Mouse (Mus musculus) forebrain, embryonic 13.5 days (tissue): Measurements from ENCODE around the gene Chst3. TPM values are rescaled to one million over a fixed set of nuclear protein-coding genes. Genes with fewer than 3 reads are reported as not detected.
"Not testable (repeated sequence)": the region's sequence is repeated elsewhere in the genome, so short reads cannot be mapped to it uniquely, and the experiment has no call there.

ENCODE experiments used
- ATAC-seq: fragments of 200-750 bp; cut with Nextera tagmentation; 2 replicates; pipeline ENCODE4 v1.8.0; 2017
- H3K27ac ChIP-seq: fragments of 300-500 bp; sonication (generic); 2 replicates; pipeline ENCODE4 v1.5.1; 2015; ENCODE audit warnings: inconsistent platforms, mild to moderate bottlenecking, moderate library complexity
- H3K27me3 ChIP-seq: fragments of 300-500 bp; sonication (generic); 2 replicates; pipeline ENCODE4 v1.6.1; 2015; ENCODE audit warnings: mild to moderate bottlenecking, inconsistent platforms
- H3K36me3 ChIP-seq: fragments of 300-500 bp; sonication (generic); 2 replicates; pipeline ENCODE4 v1.6.1; 2015; ENCODE audit warnings: mild to moderate bottlenecking, inconsistent platforms; ENCODE audit not compliant: poor library complexity, severe bottlenecking
- H3K4me1 ChIP-seq: fragments of 300-500 bp; sonication (generic); 2 replicates; pipeline ENCODE4 v1.6.1; 2015; ENCODE audit warnings: inconsistent platforms
- H3K4me2 ChIP-seq: fragments of 300-500 bp; sonication (generic); 2 replicates; pipeline ENCODE4 v1.6.1; 2015; ENCODE audit warnings: inconsistent platforms, mild to moderate bottlenecking, moderate library complexity
- H3K4me3 ChIP-seq: fragments of 300-500 bp; sonication (generic); 2 replicates; pipeline ENCODE4 v1.5.1; 2015; ENCODE audit warnings: mild to moderate bottlenecking, inconsistent platforms
- H3K9ac ChIP-seq: fragments of 300-500 bp; sonication (generic); 2 replicates; pipeline ENCODE4 v1.6.1; 2015; ENCODE audit warnings: mild to moderate bottlenecking, inconsistent platforms
- H3K9me3 ChIP-seq: fragments of 300-500 bp; sonication (generic); replicated peaks from 2 replicates; pipeline ENCODE4 v1.6.1; 2016; ENCODE audit warnings: inconsistent platforms
- WGBS: fragments of 180-500 bp; shearing (Covaris S2); methylation state at CpG from one replicate; pipeline ENCODE4 v1.1.7; 2015; 5-methylcytosine and 5-hydroxymethylcytosine counted together
- polyA plus RNA-seq: library from polyadenylated mRNA; unstranded; fragments of >200 nt; fragmentation: Nextera tagmentation; extraction: Ambion mirVana; gene quantifications from 2 replicates; pipeline ENCODE4 v1.2.1, GENCODE M21; 2015

The Chst3 gene
- polyA plus RNA-seq, 1 experiment from 2014 or later, result 2.1 TPM

DNA sequence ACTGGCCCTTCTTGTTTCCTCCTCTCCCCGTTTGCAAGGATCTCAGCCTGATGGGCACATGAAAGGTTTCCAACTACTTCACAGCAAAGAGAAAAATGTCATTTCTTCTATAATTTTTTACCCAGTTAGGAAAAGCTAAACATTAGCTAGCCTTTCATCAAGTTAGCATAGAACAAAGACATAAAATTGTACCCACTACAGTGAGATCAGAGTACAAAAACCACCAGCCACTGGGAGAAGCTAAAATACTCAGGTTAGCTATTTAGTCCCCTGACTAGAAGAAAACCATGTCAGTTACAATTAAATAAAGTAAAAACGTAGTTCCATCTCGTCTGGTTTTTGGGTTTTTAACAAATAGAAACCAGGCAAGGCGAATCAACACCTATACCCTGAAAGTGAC, 8.6 kb upstream of the Chst3 start:
- WGBS, result 78% methylated on average over 4 of the region's 4 CpGs
- no peaks in the 10 kb centered on the region for H3K36me3 ChIP-seq

GRCm38 (mm10) chr10:60224601-60225000, 5.5 kb upstream of the Chst3 start:
- H3K9ac ChIP-seq, result no peak overlapping the region
- no peak for ATAC-seq
- no peak overlapping the region for H3K27ac ChIP-seq
- no peak overlapping the region for H3K4me3 ChIP-seq
- no peaks in the 10 kb centered on the region for H3K27me3 ChIP-seq
- WGBS, result 78% methylated on average over 2 of the region's 2 CpGs
- H3K36me3 ChIP-seq, result no peaks in the 10 kb centered on the region
- no peak overlapping the region for H3K4me2 ChIP-seq
- H3K9me3 ChIP-seq, result no peaks in the 10 kb centered on the region
- H3K4me1 ChIP-seq, result 0 out of 2 replicates have a peak, but pooled peaks cover 8% of the 10 kb centered on the region

More for the DNA sequence above, 8.6 kb upstream of the Chst3 start:
- H3K4me1 ChIP-seq, result no peaks in the 10 kb centered on the region
- no peak overlapping the region for H3K4me2 ChIP-seq
- H3K27me3 ChIP-seq, result no peaks in the 10 kb centered on the region
- no peaks in the 10 kb centered on the region for H3K9me3 ChIP-seq
- no peak overlapping the region for H3K27ac ChIP-seq
- H3K4me3 ChIP-seq, result no peak overlapping the region
- H3K9ac ChIP-seq, result no peak overlapping the region
- ATAC-seq, result no peak

DNA sequence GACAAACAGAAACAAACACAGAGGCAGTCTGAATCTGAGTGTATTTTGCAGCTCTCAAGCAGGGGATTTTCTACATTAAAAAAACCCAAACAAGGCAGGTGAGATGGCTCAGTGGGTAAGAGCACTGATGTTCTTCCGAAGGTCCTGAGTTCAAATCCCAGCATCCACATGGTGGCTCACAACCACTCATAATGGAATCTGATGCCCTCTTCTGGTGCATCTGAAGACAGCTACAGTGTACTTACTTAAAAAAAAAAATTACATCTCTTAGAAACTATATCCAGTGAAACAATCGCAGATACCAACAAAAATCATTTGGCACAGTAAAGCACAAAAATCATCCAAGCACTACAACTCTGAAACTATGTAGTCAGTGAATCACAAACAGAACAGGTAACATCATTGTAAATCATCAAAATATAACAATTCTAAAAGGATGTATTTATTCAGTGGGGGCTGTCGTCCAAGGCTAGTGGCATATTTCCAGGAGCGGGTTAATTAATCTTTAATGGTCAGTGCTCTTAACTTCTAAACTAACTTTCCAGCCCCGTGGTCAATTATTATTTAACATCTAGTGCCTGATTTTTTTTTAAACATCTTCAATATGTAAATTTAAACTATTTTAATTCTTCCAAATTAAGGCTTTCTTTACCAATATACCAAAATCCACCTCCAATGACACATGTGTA, 2.7 kb upstream of the Chst3 start:
- WGBS, result 92% methylated on average over 5 of the region's 5 CpGs

GRCm38 (mm10) chr10:60220607-60221006, 1.5 kb upstream of the Chst3 start:
- Histone ChIP-seq H3K27ac (no peak overlapping the region), H3K9ac (no peak overlapping the region), H3K36me3 (no peaks in the 10 kb centered on the region), H3K4me2 (no peak overlapping the region), H3K9me3 (no peaks in the 10 kb centered on the region), H3K27me3 (no peaks in the 10 kb centered on the region), H3K4me3 (no peak overlapping the region), H3K4me1 (peaks cover 45% of the 10 kb centered on the region)
- 91% methylated on average over 4 of the region's 4 CpGs for WGBS
- ATAC-seq, result no peak

More for the DNA sequence above, 2.7 kb upstream of the Chst3 start:
- not testable (repeated sequence) for H3K27me3 ChIP-seq, H3K9me3 ChIP-seq, H3K4me3 ChIP-seq, H3K9ac ChIP-seq, H3K27ac ChIP-seq, H3K4me2 ChIP-seq, H3K36me3 ChIP-seq, ATAC-seq
- peaks cover 35% of the 10 kb centered on the region for H3K4me1 ChIP-seq

GRCm38 (mm10) chr10:60220042-60220523, 1.0 kb upstream of the Chst3 start:
- H3K27me3 ChIP-seq, result no peaks in the 10 kb centered on the region
- no peaks in the 10 kb centered on the region for H3K36me3 ChIP-seq
- WGBS, result 76% methylated on average over 5 of the region's 5 CpGs
- H3K27ac ChIP-seq, result no peak overlapping the region
- H3K4me2 ChIP-seq, result peak overlapping the region; percentile 89; the same call in 1 of the 2 replicates
- no peak for ATAC-seq
- peaks cover 50% of the 10 kb centered on the region for H3K4me1 ChIP-seq
- H3K9ac ChIP-seq, result no peak overlapping the region
- no peak overlapping the region; the same call in 1 of the 2 replicates for H3K4me3 ChIP-seq
- H3K9me3 ChIP-seq, result no peaks in the 10 kb centered on the region

GRCm38 (mm10) chr10:60218033-60218590, 948 bp downstream of the Chst3 start:
- H3K27ac ChIP-seq, result no peak overlapping the region
- H3K4me1 ChIP-seq, result peaks cover 64% of the 10 kb centered on the region

DNA sequence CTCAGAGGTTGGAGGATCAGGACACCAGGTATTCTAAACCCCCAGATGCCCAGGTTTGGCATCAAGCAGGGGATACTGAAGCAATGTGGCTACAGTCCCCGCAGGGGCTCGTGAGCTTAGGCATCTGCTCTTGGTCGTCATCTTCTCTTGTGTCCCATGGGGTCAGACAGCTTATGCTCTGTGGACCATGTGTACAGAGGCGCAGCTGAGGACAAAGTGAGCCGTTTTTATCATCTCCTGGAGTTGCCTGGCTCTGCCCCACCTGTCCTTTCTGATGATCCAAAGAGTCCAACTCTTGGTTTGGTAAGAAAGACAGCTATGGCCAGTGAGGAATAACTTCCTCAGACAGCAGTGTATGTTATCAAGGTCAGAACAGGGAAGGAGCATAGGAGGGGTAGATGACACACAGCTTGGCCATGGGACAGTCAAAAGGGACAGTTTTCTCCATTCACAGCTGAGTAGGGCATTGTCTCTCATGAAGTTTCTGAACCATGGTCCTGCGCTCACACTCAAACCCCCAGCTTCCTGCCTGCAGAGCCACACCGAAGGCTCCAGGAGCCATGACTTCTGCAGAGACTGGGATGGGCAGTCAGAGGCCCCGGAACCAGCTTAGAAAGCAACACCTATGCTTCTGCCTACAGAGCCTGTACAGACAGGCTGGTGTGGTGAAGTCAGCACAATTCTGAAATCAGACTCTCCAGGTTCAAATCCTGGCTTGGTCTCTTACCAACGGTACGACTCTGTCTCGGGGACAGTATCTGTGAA, 2.5 kb downstream of the Chst3 start:
- Histone ChIP-seq H3K27me3 (no peaks in the 10 kb centered on the region), H3K9ac (no peak overlapping the region), H3K4me3 (no peak overlapping the region), H3K27ac (no peak overlapping the region), H3K4me2 (peak overlapping the region; percentile 89), H3K36me3 (no peaks in the 10 kb centered on the region), H3K4me1 (peaks cover 80% of the 10 kb centered on the region), H3K9me3 (no peaks in the 10 kb centered on the region)
- WGBS, result 87% methylated on average over 11 of the region's 11 CpGs
- no peak for ATAC-seq

More at GRCm38 (mm10) chr10:60218033-60218590, 948 bp downstream of the Chst3 start:
- H3K36me3 ChIP-seq, result no peaks in the 10 kb centered on the region
- peak overlapping the region; percentile 83 for H3K9ac ChIP-seq
- 3% methylated on average over 18 of the region's 18 CpGs for WGBS
- no peaks in the 10 kb centered on the region for H3K27me3 ChIP-seq
- ATAC-seq, result no peak
- H3K4me3 ChIP-seq, result peak overlapping the region; percentile 69
- H3K4me2 ChIP-seq, result peak overlapping the region; percentile 89
- H3K9me3 ChIP-seq, result no peaks in the 10 kb centered on the region

GRCm38 (mm10) chr10:60215077-60215960, 3.7 kb downstream of the Chst3 start:
- H3K27me3 ChIP-seq, result no peaks in the 10 kb centered on the region
- H3K9me3 ChIP-seq, result no peaks in the 10 kb centered on the region
- H3K36me3 ChIP-seq, result no peaks in the 10 kb centered on the region
- peaks cover 92% of the 10 kb centered on the region for H3K4me1 ChIP-seq
- H3K27ac ChIP-seq, result peak overlapping the region; percentile 31; the same call in 1 of the 2 replicates
- 64% methylated on average over 14 of the region's 14 CpGs for WGBS
- no peak for ATAC-seq
- H3K9ac ChIP-seq, result no peak overlapping the region
- H3K4me2 ChIP-seq, result no peak overlapping the region
- H3K4me3 ChIP-seq, result no peak overlapping the region

DNA sequence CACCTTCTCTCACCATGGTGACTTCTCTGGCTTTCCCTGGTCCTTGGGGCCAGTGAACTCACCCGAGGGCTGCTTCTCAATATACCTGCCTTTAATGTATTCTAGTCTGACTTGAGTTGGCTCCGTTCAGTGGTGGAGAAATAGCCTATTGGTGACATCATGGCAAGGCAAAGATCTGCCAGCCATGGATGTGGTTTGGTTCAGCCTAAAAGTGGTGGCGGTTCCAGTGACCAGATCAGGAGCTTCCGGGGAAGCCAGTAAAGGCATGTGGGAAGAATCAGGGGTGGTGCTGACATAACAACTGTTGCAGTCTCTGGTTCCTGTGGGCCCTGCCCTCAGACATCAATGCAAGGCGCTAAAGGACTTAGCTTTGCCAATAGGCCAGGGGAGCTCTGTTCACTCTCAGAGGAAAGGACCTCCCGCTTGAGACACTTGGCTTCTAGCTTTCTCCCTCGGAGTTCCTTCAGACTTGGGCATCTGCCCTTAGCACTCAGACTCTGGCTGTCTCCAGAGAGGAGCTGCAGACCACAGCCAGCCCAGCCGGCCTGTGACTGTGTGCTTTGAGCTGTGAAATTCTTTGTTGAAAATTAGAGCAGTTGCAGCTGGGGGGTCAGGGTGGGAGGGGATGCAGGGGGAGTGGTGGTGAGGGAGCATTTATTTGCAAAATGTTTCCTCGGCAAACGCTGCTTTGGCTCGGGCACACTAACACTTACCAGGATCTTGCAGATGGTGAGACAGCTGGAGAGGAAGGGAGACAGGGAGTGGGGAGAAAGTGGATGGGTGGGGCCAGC, 6.3 kb downstream of the Chst3 start:
- Histone ChIP-seq H3K4me1 (peaks cover 86% of the 10 kb centered on the region), H3K9me3 (no peaks in the 10 kb centered on the region), H3K36me3 (no peaks in the 10 kb centered on the region), H3K27ac (peak overlapping the region; percentile 68), H3K4me2 (no peak overlapping the region), H3K9ac (0 out of 2 replicates have a peak overlapping the region, but pooled peaks have one; percentile 34), H3K27me3 (no peaks in the 10 kb centered on the region), H3K4me3 (no peak overlapping the region)
- WGBS, result 43% methylated on average over 11 of the region's 11 CpGs
- peak; percentile 29; the same call in 1 of the 2 replicates for ATAC-seq

GRCm38 (mm10) chr10:60211501-60212005, 7.5 kb downstream of the Chst3 start:
- H3K4me2 ChIP-seq, result 0 out of 2 replicates have a peak overlapping the region, but pooled peaks have one; percentile 0
- 0 out of 2 replicates have a peak overlapping the region, but pooled peaks have one; percentile 14 for H3K9ac ChIP-seq
- 39% methylated on average over 8 of the region's 8 CpGs for WGBS
- no peaks in the 10 kb centered on the region for H3K27me3 ChIP-seq
- peak overlapping the region; percentile 33 for H3K27ac ChIP-seq
- no peaks in the 10 kb centered on the region for H3K9me3 ChIP-seq
- peaks cover 80% of the 10 kb centered on the region for H3K4me1 ChIP-seq
- no peaks in the 10 kb centered on the region for H3K36me3 ChIP-seq
- no peak overlapping the region for H3K4me3 ChIP-seq
- no peak for ATAC-seq
